Mouse (Mus musculus): Measurements from ENCODE around the gene Tmem179b.

Gene Tmem179b

DNA sequence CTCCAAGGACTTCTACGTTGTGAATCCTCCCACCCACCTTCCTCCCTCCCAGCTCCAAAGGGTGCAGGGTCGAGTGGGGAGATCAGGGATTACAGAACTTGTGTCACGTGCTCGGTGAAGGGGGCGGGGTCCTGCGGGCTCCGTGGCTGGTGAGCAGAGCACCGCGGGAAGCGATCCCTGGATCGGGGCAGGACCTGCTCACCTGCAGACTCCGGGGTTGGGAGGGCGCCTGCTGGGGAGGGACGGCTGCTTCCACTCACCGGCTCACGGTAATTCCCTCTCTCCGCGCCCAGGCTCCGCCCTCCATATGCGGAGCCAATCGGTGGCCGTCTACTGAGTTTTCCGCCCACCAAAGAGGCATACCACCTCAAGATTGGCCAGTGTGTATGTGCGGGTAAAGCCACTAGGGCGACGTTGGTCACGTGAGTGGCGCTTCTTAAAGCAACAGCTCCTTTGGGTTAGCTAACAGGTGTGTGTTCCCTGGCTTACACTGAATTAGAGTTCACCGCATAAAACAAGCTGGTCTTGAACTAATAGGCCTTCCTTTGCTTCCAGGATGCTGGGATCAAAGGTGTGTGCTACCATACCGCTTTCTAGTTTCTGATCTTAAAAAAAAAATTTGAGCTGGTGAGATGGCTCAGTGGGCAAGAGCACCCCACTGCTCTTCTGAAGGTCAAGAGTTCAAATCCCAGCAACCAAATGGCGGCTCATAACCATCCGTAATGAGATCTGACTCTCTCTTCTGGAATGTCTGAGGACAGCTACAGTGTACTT is 11.9 kb upstream of the Tmem179b start, which contains the start of gene Taf6l:
TSS of gene Taf6l (minus strand) at position 410 of the 774 bp plus-strand sequence.
- peak; percentile 91 for DNase-seq (ENCODE audit: low spot score)

DNA sequence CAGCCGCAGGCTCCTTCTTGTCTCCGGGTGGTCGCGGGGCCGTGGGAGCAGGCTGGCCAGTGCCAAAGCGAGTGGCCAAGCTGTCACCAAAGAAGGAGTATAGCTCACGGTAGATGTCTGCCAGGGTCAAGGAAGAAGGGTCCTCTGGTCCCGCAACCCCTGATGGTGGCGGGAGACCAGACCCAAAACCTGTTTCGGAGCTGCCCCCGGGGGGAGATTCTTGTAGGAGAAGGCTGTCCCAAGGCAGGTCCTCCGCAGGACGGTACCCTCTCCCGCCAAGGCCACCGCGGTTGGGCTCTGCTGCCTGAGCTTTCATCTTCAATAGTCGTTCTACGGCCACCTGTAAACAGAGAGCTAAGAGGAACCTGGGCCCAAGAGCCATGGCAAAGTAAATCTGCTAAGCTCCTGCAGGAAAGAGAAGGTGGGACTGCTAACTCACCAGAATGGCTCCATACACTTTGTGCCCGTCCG is 719 bp upstream of the Tmem179b start:
- peak; percentile 14 for DNase-seq (ENCODE audit: low spot score)

DNA sequence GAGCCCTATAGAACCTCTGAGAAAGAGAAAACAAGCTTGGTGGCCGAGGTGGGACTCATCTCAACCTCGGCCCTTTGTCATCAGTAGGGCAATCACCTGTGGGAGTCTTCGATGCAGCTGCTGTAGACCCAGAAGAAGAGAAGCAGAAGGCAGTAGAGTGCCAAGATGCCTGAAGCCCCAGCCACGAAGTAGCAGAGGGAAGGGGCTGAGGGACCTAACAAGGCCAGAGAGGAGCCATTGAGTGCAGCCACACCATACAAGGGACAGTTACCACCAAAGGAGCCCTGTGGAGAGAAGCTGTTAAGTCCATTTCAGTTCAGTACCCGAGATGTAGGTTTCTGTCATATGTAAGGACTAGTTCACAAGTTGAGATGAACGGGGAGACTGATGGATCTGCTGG is 858 bp downstream of the Tmem179b start:
- no peak for DNase-seq (ENCODE audit: low spot score)

DNA sequence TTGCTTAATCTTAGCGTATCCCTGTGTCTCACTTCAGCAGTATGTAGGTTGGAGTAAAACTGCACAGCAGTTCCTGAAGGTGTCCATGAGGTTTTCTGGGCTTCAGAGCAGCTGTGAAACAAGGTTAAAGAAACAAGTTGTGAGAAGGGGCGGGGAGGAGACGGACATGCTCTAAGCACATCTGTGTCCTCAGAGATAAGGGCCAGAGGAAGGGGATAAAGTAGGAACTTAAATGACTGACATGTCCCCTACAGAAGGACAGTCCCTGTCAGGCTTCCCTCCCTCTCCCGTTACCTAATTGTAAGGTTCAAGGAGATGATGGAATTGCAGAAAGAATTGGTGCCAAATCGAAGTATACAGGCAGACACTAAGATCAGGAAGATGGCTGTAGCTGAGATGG is 1.3 kb downstream of the Tmem179b start:
- no peak for DNase-seq (ENCODE audit: low spot score)

GRCm38 (mm10) chr19:8770567-8771270 is 3.5 kb downstream of the Tmem179b start, which contains the start of gene Tmem223:
Tmem223 (plus strand) TSS chr19:8770996.
- no peak for DNase-seq (ENCODE audit: low spot score)

DNA sequence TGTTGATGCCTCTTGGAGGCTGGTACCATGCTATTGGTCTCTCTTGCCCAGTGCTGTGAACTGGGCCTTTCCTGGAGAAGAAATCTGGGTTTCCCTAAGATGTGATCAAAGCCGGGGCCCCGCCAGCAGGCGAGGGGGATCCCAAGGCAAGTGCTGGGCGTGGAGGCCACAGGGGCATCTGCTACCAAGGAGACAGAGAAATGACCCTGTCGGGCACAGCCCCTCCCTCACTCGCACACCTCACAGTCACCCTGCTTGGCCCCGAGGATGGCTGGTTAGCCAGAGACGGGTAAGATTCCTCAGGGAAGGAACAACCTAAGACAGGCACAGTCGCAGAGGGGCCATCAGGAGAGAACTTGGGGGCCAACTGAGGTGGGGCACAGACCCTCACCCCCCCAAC is 8.7 kb downstream of the Tmem179b start:
- DNase-seq (ENCODE audit: low spot score), result no peak

DNA sequence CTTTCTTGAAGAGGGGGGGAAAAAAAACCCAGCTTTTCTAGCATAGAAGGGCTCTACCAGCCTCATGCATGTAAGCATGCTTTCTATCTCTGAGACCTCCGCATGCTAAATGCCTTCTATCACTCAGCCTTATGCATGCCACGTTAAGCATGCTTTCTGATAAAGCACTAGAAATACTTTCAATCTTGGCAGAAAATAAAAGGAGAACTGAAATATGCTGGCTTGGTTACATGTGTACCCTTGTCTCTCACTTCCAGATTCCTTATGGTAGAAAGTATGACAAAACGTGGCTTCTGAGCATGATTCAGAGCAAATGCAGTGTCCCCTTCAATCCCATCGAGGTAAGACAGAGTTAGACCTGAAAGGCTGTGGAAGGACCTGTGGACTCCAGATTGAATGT is 11.0 kb downstream of the Tmem179b start:
- no peak for DNase-seq (ENCODE audit: low spot score)

DNA sequence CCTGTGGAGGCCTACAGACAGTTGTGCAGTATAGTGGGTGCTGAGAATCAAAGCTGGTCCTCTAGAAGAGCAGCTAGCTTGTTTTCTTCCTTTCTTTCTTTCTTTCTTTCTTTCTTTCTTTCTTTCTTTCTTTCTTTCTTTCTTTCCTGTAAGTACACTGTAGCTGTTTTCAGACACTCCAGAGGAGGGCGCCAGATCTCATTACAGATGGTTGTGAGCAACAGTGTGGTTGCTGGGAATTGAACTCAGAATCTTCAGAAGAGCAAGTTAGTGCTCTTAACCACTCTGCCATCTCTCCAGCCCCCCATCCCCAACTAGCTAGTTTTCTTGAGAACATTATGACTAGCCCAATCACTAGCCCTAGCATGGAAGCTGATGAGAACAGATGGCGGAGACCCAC is 13.5 kb downstream of the Tmem179b start:
- DNase-seq (ENCODE audit: low spot score), result no peak

DNA sequence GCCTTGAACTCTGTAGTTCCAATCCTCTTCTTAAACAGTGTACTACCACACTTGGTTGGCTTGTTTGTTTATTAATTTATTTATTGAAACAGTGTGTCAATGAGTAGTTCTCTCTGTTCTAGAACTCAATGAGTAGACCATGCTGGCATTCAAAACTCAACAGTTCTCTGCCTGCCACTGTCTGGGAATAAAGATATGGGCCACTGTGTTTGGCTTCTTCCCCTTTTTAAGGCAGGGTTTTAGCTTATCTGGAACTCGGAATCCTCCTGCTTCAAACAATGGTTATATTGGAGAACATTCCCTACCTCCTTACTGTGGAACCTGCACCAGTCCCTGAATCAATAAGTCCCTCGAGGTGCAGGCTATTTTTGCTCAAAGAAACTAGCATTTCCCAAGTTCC is 15.4 kb downstream of the Tmem179b start:
- no peak for DNase-seq (ENCODE audit: low spot score)

- no peak for DNase-seq (ENCODE audit: low spot score)
Measured at GRCm38 (mm10) chr19:8757471-8757998, 16.7 kb downstream of the Tmem179b start.

DNA sequence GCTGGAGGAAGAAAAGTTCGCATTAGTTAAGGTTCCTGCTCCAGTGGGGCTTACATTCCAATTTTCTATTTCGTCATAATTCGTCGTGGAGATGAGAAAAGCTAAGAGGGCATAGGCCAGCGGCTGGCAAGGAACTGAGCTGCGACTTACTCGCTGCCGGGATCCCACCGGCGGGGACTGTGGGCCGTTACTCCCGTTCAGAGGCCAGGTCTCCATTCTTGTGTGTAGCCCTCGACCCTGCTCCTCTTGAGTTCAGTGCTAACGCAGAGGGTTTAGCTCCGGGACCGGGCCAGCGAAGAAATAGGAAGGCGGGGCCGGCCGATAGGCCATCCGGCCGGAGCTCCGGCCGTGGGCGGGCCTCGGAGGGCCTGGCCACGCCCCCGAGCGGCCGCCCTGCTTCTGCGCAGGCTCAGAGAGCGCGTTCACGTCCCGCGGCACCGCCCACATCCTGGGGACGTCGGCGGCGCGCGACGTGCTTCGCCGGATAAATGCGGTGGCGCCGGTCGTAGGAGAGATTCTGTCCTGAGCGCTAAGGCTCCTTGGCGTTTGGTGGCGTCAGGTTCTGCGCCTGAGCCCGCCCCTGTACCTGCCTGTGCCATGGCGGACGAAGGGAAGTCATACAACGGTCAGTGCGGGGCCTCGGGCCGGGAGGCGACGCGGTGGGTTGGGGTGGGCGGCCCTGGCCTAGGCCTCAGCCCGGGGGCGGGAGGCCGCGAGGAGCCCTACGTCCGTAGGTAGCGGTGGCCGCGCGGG is 17.5 kb downstream of the Tmem179b start, which contains the start of gene Nxf1:
TSS of gene Nxf1 (plus strand) at position 439 of the 753 bp plus-strand sequence.
- DNase-seq (ENCODE audit: low spot score), result peak; percentile 92

- DNase-seq (ENCODE audit: low spot score), result no peak
Measured at GRCm38 (mm10) chr19:8755652-8756051, 18.6 kb downstream of the Tmem179b start.

DNA sequence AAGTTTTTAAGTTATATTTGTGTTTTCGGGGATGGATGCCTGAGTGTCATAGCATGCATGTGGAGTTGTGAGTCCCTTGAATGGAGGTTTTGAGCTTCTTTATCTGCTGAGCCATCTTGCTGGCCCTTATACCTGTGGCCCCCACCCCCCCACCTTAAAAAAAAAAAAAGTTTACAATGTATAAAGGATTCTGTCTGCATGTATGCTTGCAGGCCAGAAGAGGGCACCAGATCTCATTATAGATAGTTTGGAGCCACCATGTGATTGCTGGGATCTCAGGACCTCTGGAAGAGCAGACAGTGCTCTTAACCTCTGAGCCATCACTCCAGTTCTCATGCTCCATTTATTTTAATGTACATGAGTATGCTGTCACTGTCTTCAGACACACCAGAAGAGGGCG is 26.9 kb downstream of the Tmem179b start:
- no peak for DNase-seq (ENCODE audit: low spot score)

DNA sequence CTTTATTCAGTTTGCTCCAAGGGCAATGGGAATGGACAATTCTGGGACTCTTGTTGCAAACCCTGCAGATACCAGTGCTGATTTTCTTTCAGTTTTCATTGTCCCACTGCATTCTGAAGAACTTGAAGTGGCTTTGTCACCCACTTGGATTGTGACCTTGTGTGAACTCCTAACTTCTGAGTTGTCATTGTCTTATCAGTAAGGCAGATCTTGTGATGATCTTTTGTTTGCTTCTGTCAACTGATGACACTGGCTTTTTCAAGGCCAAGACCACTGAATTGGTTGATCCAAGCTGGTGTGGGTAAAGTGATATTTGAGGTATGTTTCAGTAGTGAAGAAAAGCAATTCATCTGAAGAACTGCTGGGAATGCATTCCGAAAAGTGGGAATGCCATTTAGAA is 28.9 kb downstream of the Tmem179b start:
- no peak for DNase-seq (ENCODE audit: low spot score)

DNA sequence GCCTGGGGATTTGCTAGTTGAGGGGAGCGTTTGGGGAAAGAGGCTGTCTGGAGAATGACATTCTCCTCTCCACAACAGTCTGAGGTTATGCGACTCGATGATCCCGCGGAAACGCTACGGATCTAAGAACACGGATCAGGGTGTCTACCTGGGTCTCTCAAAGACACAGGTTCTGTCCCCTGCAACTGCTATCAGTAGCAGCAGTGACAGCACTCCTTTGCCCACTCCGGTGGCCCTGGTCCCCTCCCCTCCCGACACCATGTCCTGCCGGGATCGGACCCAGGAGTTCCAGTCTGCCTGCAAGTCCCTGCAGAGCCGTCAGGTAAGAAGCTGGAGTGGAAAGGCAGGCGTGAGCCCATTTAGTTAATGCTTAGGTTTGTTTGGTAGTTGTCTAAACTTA is 32.1 kb downstream of the Tmem179b start:
- DNase-seq (ENCODE audit: low spot score), result no peak

DNA sequence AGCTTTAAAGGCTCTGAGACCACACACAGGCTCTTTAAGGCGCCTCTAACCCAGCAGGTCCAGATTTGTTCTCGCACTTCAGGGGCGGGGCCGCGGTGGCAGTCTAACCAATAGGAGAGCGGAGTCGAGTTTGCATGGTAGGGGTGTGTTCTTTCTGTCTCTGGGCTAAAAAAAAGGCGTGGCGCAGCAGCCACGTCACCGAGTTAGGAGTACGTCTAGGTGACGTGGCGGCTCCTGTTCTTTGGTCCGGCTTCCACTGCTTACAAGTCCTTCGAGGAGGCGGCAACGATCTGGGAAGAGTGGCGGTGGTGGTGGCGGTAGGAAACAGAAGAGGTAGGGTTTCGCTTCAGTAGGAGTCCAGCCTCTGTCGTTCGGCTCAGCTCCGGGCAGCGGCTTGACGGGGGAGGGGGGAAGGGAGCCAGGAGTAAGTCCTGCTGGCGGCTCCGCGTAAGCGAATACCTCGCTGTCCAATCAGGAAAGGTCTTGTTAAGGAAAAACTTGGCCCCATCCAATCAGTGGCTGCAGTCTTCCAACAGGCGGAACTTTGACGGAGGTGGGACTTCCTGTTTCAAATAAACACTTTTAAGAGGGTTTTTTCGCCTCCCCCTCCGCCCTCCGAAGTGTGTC is 32.9 kb downstream of the Tmem179b start, which contains the start of gene Stx5a:
TSS of gene Stx5a (plus strand) at position 171 of the 627 bp plus-strand sequence.
- DNase-seq (ENCODE audit: low spot score), result peak; percentile 95

- DNase-seq (ENCODE audit: low spot score), result peak; percentile 24
Measured at GRCm38 (mm10) chr19:8740603-8741002, 33.7 kb downstream of the Tmem179b start, which contains the start of gene 1700092M07Rik. 1700092M07Rik (plus strand) TSS chr19:8740718.

DNA sequence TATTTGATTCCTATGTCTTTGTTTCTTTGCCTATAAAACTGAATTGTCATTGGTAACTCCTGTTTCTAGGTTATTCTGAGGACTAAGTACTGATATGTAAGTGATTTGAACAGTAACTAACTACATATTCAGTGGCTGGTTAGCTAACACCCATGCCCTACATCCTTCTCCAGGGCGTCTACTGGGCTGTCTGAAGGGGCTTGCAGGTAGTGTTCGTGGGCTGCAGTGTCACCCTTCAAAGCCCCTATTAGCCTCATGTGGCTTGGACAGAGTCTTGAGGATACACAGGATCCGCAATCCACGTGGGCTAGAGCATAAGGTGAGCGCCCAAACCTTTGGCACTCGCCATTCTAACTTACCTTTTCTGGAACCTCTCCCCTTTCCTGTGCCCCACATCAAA is 34.6 kb downstream of the Tmem179b start:
- no peak for DNase-seq (ENCODE audit: low spot score)

DNA sequence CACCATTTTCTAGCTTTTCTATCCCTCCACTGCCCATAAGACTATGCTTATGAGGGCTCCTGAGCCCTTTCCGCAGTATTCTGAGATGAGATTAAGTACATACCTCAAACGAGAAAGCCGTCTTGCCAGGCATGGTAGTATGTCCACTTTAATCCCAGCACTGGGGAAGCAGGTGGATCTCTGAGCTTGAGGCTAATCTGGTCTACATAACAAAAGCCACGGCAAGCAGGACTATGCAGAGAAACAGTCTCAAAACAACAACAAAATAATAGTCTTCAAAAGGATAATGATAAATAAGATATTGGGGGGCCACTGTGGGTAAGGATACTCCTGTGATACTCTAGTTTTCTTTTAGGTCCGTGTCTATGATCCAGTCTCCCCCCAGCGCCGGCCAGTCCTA is 35.4 kb downstream of the Tmem179b start:
- DNase-seq (ENCODE audit: low spot score), result no peak

- DNase-seq (ENCODE audit: low spot score), result no peak
Measured at GRCm38 (mm10) chr19:8736160-8736467, 38.2 kb downstream of the Tmem179b start.

GRCm38 (mm10) chr19:8735389-8736159 is 38.7 kb downstream of the Tmem179b start, which contains the start of gene Wdr74:
Wdr74 (plus strand) TSS chr19:8735827.
- DNase-seq (ENCODE audit: low spot score), result peak; percentile 88
